Mouse (Mus musculus) testis, adult 2 months (tissue): Measurements from ENCODE around the gene Fcgr1. TPM values are rescaled to one million over a fixed set of nuclear protein-coding genes. Genes with fewer than 3 reads are reported as not detected.
"Not testable (repeated sequence)": the region's sequence is repeated elsewhere in the genome, so short reads cannot be mapped to it uniquely, and the experiment has no call there.

Experiments used
- H3K27ac ChIP-seq: fragments of 200-500 bp; 2 replicates; pipeline ENCODE4 v1.5.1; 2012; ENCODE audit warnings: low read depth, low read length; ENCODE audit not compliant: control insufficient read depth, insufficient read depth
- H3K27me3 ChIP-seq: fragments of 200-500 bp; 2 replicates; pipeline ENCODE4 v1.6.1; 2012; ENCODE audit warnings: mild to moderate bottlenecking, low read length, moderate library complexity; ENCODE audit not compliant: control insufficient read depth, insufficient read depth
- H3K36me3 ChIP-seq: fragments of 200-500 bp; 2 replicates; pipeline ENCODE4 v1.6.1; 2012; ENCODE audit warnings: mild to moderate bottlenecking, low read length; ENCODE audit not compliant: control insufficient read depth, insufficient read depth
- H3K4me1 ChIP-seq: fragments of 200-500 bp; 2 replicates; pipeline ENCODE4 v1.6.1; 2012; ENCODE audit warnings: low read length; ENCODE audit not compliant: control insufficient read depth, insufficient read depth
- H3K4me3 ChIP-seq: fragments of 200-500 bp; 2 replicates; pipeline ENCODE4 v1.5.1; 2012; ENCODE audit warnings: low read depth, mild to moderate bottlenecking, low read length, moderate library complexity, mixed read lengths; ENCODE audit not compliant: control insufficient read depth
- CTCF ChIP-seq: fragments of 200-500 bp; IDR thresholded peaks from 2 replicates; pipeline ENCODE4 v1.5.1; 2012; ENCODE audit warnings: low read depth, mild to moderate bottlenecking, inconsistent platforms, low read length, moderate library complexity; ENCODE audit not compliant: control insufficient read depth, insufficient read depth, insufficient replicate concordance
- POLR2A ChIP-seq: fragments of 200-500 bp; IDR thresholded peaks from 2 replicates; pipeline ENCODE4 v1.6.1; 2012; ENCODE audit warnings: low read depth, mild to moderate bottlenecking, inconsistent platforms, low read length, moderate library complexity; ENCODE audit not compliant: control insufficient read depth
- polyA plus RNA-seq: library from polyadenylated mRNA; depleted of rRNA; stranded (reverse); fragments of >200 nt; gene quantifications from 2 replicates; pipeline ENCODE4 v1.2.3, GENCODE M21; 2012

The Fcgr1 gene
- polyA plus RNA-seq, 1 experiment: 0.19 TPM

DNA sequence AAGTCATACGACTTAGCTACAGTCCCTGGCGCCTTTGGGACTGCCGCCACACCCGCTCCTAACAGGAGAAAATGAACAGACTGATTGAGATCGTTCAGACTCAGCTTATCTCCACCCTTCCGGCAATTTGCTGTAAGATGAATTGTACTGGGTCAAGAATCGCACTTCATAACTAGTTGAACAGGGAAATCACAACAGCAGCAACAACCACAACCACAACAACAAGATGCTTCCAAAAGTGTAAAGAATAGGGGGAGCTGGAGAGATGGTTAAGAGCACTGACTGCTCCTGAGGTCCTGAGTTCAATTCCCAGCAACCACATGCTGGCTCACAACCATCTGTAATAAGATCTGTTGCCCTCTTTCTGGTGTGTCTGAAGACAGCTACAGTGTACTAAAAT, 37.7 kb upstream of the Fcgr1 start:
- H3K36me3 ChIP-seq: no peaks in the 10 kb centered on the region
- H3K27me3 ChIP-seq: peaks cover 6% of the 10 kb centered on the region; the same call in 1 of the 2 replicates
- no peak overlapping the region for H3K4me3 ChIP-seq
- H3K4me1 ChIP-seq: peaks cover 8% of the 10 kb centered on the region
- no peak overlapping the region for H3K27ac ChIP-seq
- TF ChIP-seq CTCF: no peak

GRCm38 (mm10) chr3:96330603-96331002, 36.8 kb upstream of the Fcgr1 start:
- Histone ChIP-seq H3K4me3 (no peak overlapping the region), H3K27me3 (peaks cover 6% of the 10 kb centered on the region; the same call in 1 of the 2 replicates), H3K36me3 (no peaks in the 10 kb centered on the region), H3K4me1 (peaks cover 8% of the 10 kb centered on the region), H3K27ac (no peak overlapping the region)
- no peak for TF ChIP-seq POLR2A
- no peak for TF ChIP-seq CTCF

GRCm38 (mm10) chr3:96330181-96330580, 36.4 kb upstream of the Fcgr1 start:
- Histone ChIP-seq H3K4me1 (peaks cover 8% of the 10 kb centered on the region), H3K27ac (no peak overlapping the region), H3K27me3 (peaks cover 6% of the 10 kb centered on the region; the same call in 1 of the 2 replicates), H3K4me3 (no peak overlapping the region), H3K36me3 (no peaks in the 10 kb centered on the region)
- TF ChIP-seq POLR2A (no peak), CTCF (no peak)

DNA sequence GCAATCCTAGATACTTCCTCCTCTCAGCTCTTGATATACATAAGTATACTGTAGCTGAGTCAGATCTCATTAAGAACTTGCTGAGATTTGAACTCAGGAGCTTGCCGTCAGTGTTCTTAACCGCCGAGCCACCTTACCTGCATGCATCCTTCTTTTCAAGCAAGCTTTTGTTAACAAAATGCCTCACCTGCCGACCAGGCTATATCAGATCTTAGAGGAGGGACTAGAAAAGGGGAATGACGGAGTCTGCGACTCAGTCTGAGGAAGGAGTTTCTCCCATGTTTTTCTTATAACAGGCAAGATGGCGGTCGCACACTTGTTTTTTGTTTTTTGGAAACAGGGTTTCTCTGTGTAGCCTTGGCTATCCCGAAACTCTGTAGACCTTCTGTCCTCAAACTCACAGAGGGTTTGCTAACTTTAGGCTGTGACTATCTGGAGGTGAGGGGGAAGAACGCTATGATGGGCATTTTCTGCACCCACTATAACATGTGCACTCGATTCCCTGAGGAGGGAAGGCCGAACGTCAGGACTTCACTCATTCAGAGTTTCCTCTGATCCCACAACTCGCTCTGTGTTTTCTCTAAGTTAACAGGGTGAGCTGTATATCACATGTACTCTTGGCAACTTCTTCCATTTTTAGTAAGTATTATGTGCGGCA, 35.1 kb upstream of the Fcgr1 start:
- no peak overlapping the region; the same call in none of the 2 replicates for H3K4me3 ChIP-seq
- H3K4me1 ChIP-seq: peaks cover 8% of the 10 kb centered on the region
- no peak overlapping the region for H3K27ac ChIP-seq
- TF ChIP-seq CTCF (no peak), POLR2A (0 out of 2 replicates have a peak, but pooled peaks have one; percentile 5)
- peaks cover 6% of the 10 kb centered on the region; the same call in 1 of the 2 replicates for H3K27me3 ChIP-seq
- no peaks in the 10 kb centered on the region for H3K36me3 ChIP-seq

- not testable (repeated sequence) for H3K36me3 ChIP-seq, H3K27ac ChIP-seq, H3K27me3 ChIP-seq
These were observed 34.4 kb upstream of the Fcgr1 start for GRCm38 (mm10) chr3:96328060-96328729.

GRCm38 (mm10) chr3:96327647-96328046, 33.9 kb upstream of the Fcgr1 start:
- TF ChIP-seq CTCF: no peak
- no peak for TF ChIP-seq POLR2A
- Histone ChIP-seq H3K4me1 (peaks cover 8% of the 10 kb centered on the region), H3K27ac (0 out of 2 replicates have a peak overlapping the region, but pooled peaks have one; percentile 4), H3K27me3 (peaks cover under 1% of the 10 kb centered on the region; the same call in 1 of the 2 replicates), H3K4me3 (peak overlapping the region; percentile 66), H3K36me3 (no peaks in the 10 kb centered on the region)

More at GRCm38 (mm10) chr3:96328060-96328729, 34.4 kb upstream of the Fcgr1 start:
- peak; percentile 61; the same call in 1 of the 2 replicates for TF ChIP-seq POLR2A
- peak overlapping the region; percentile 66 for H3K4me3 ChIP-seq
- H3K4me1 ChIP-seq: not testable (repeated sequence)

- Histone ChIP-seq H3K4me1 (peaks cover 9% of the 10 kb centered on the region), H3K27me3 (no peaks in the 10 kb centered on the region), H3K4me3 (no peak overlapping the region), H3K27ac (no peak overlapping the region), H3K36me3 (no peaks in the 10 kb centered on the region)
- TF ChIP-seq CTCF: no peak
- TF ChIP-seq POLR2A: no peak
These were observed 33.4 kb upstream of the Fcgr1 start for GRCm38 (mm10) chr3:96327131-96327530.

DNA sequence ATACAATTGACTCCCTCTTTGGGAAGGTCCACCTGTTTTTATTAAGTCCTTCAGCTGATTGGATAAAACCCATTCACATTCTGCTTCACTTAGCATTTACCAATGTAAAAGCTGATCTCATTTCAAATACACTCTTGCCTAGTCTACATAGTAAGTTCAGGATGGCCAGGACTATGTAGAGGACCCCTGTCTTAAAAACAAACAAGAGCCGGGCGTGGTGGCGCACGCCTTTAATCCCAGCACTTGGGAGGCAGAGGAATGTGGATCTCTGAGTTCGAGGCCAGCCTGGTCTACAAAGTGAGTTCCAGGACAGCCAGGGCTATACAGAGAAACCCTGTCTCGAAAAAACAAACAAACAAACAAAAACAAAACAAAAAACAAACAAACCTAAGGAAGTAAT, 30.0 kb upstream of the Fcgr1 start:
- not testable (repeated sequence) for H3K4me3 ChIP-seq, H3K4me1 ChIP-seq, H3K27me3 ChIP-seq, H3K36me3 ChIP-seq, H3K27ac ChIP-seq
